Mouse (Mus musculus): ENCODE results near the gene Mgrn1. TPM values are rescaled to one million over a fixed set of nuclear protein-coding genes. Genes with fewer than 3 reads are reported as not detected.

Gene Mgrn1
- polyA plus RNA-seq, 1 experiment from 2014 or later: 67.9 TPM

- WGBS: 75% methylated on average over 3 of the region's 3 CpGs
- no peak overlapping the region for H3K9ac ChIP-seq (replicated peaks; ENCODE audit: low read length)
- H3K36me3 ChIP-seq (replicated peaks; ENCODE audit: control insufficient read depth, insufficient read depth, low read depth, low read length): no peaks in the 10 kb centered on the region; the same call in none of the 2 replicates
- H3K4me2 ChIP-seq (ENCODE audit: low read depth, low read length): no peak overlapping the region
- no peaks in the 10 kb centered on the region for H3K4me1 ChIP-seq (ENCODE audit: control insufficient read depth, insufficient read depth, low read length)
- ATAC-seq (replicated peaks; ENCODE audit: insufficient number of reproducible peaks, low FRiP score, low TSS enrichment, low read depth) (no peak), DNase-seq (ENCODE audit: low spot score) (no peak)
- no peak overlapping the region for H3K27ac ChIP-seq (replicated peaks; ENCODE audit: low read depth, low read length)
- H3K4me3 ChIP-seq (ENCODE audit: low read depth, low read length): no peak overlapping the region
- no peaks in the 10 kb centered on the region for H3K9me3 ChIP-seq (replicated peaks; ENCODE audit: control insufficient read depth, low read length)
- no peaks in the 10 kb centered on the region for H3K27me3 ChIP-seq (ENCODE audit: control insufficient read depth, insufficient read depth, low read length)
Measured at GRCm38 (mm10) chr16:4932429-4932828, 46.4 kb downstream of the Mgrn1 start.

- DNase-seq (ENCODE audit: low spot score) (no peak), ATAC-seq (replicated peaks; ENCODE audit: insufficient number of reproducible peaks, low FRiP score, low TSS enrichment, low read depth) (no peak)
- 98% methylated on average over 31 of the region's 31 CpGs for WGBS
- H3K27ac ChIP-seq (replicated peaks; ENCODE audit: low read depth, low read length): no peak overlapping the region
- no peaks in the 10 kb centered on the region for H3K27me3 ChIP-seq (ENCODE audit: control insufficient read depth, insufficient read depth, low read length)
- no peak overlapping the region for H3K9ac ChIP-seq (replicated peaks; ENCODE audit: low read length)
- H3K4me1 ChIP-seq (ENCODE audit: control insufficient read depth, insufficient read depth, low read length): peaks cover 5% of the 10 kb centered on the region; the same call in 1 of the 2 replicates
- H3K4me3 ChIP-seq (ENCODE audit: low read depth, low read length): no peak overlapping the region
- H3K4me2 ChIP-seq (ENCODE audit: low read depth, low read length): no peak overlapping the region
- no peaks in the 10 kb centered on the region; the same call in 1 of the 2 replicates for H3K36me3 ChIP-seq (replicated peaks; ENCODE audit: control insufficient read depth, insufficient read depth, low read depth, low read length)
- no peaks in the 10 kb centered on the region for H3K9me3 ChIP-seq (replicated peaks; ENCODE audit: control insufficient read depth, low read length)
Measured at GRCm38 (mm10) chr16:4935430-4935829, 49.4 kb downstream of the Mgrn1 start.

GRCm38 (mm10) chr16:4935931-4936703 lies 50.1 kb downstream of the Mgrn1 start:
- no peak for ATAC-seq (replicated peaks; ENCODE audit: insufficient number of reproducible peaks, low FRiP score, low TSS enrichment, low read depth)

GRCm38 (mm10) chr16:4937351-4938190 lies 51.5 kb downstream of the Mgrn1 start:
- Histone ChIP-seq H3K9me3 (replicated peaks; ENCODE audit: control insufficient read depth, low read length) (no peaks in the 10 kb centered on the region), H3K4me3 (ENCODE audit: low read depth, low read length) (no peak overlapping the region), H3K27me3 (ENCODE audit: control insufficient read depth, insufficient read depth, low read length) (no peaks in the 10 kb centered on the region), H3K4me2 (ENCODE audit: low read depth, low read length) (no peak overlapping the region), H3K27ac (replicated peaks; ENCODE audit: low read depth, low read length) (no peak overlapping the region), H3K36me3 (replicated peaks; ENCODE audit: control insufficient read depth, insufficient read depth, low read depth, low read length) (peaks cover 3% of the 10 kb centered on the region), H3K4me1 (ENCODE audit: control insufficient read depth, insufficient read depth, low read length) (peaks cover 5% of the 10 kb centered on the region; the same call in 1 of the 2 replicates), H3K9ac (replicated peaks; ENCODE audit: low read length) (no peak overlapping the region)
- WGBS: 86% methylated on average over 8 of the region's 8 CpGs
- ATAC-seq (replicated peaks; ENCODE audit: insufficient number of reproducible peaks, low FRiP score, low TSS enrichment, low read depth) (no peak), DNase-seq (ENCODE audit: low spot score) (no peak)

More at GRCm38 (mm10) chr16:4935931-4936703, 50.1 kb downstream of the Mgrn1 start:
- no peaks in the 10 kb centered on the region; the same call in 1 of the 2 replicates for H3K36me3 ChIP-seq (replicated peaks; ENCODE audit: control insufficient read depth, insufficient read depth, low read depth, low read length)
- H3K4me2 ChIP-seq (ENCODE audit: low read depth, low read length): no peak overlapping the region
- DNase-seq (ENCODE audit: low spot score): no peak
- peaks cover 5% of the 10 kb centered on the region; the same call in 1 of the 2 replicates for H3K4me1 ChIP-seq (ENCODE audit: control insufficient read depth, insufficient read depth, low read length)
- WGBS: 84% methylated on average over 10 of the region's 10 CpGs
- H3K4me3 ChIP-seq (ENCODE audit: low read depth, low read length): no peak overlapping the region
- no peaks in the 10 kb centered on the region for H3K9me3 ChIP-seq (replicated peaks; ENCODE audit: control insufficient read depth, low read length)
- no peaks in the 10 kb centered on the region for H3K27me3 ChIP-seq (ENCODE audit: control insufficient read depth, insufficient read depth, low read length)
- H3K9ac ChIP-seq (replicated peaks; ENCODE audit: low read length): no peak overlapping the region
- H3K27ac ChIP-seq (replicated peaks; ENCODE audit: low read depth, low read length): no peak overlapping the region

GRCm38 (mm10) chr16:4938461-4938860 lies 52.4 kb downstream of the Mgrn1 start, which contains the start of gene Nudt16l1:
Nudt16l1 (plus strand) TSS chr16:4938761.
- WGBS: 3% methylated on average over 2 of the region's 2 CpGs
- Histone ChIP-seq H3K9me3 (replicated peaks; ENCODE audit: control insufficient read depth, low read length) (no peaks in the 10 kb centered on the region), H3K36me3 (replicated peaks; ENCODE audit: control insufficient read depth, insufficient read depth, low read depth, low read length) (peaks cover 3% of the 10 kb centered on the region), H3K27me3 (ENCODE audit: control insufficient read depth, insufficient read depth, low read length) (no peaks in the 10 kb centered on the region), H3K9ac (replicated peaks; ENCODE audit: low read length) (peak within 1 kb of the TSS; percentile 66), H3K4me3 (ENCODE audit: low read depth, low read length) (peak within 1 kb of the TSS; percentile 68), H3K27ac (replicated peaks; ENCODE audit: low read depth, low read length) (peak within 1 kb of the TSS; percentile 5; the same call in 1 of the 2 replicates), H3K4me1 (ENCODE audit: control insufficient read depth, insufficient read depth, low read length) (peaks cover 5% of the 10 kb centered on the region; the same call in 1 of the 2 replicates), H3K4me2 (ENCODE audit: low read depth, low read length) (peak within 1 kb of the TSS; percentile 57)
- ATAC-seq (replicated peaks; ENCODE audit: insufficient number of reproducible peaks, low FRiP score, low TSS enrichment, low read depth) (no peak), DNase-seq (ENCODE audit: low spot score) (no peak)

- H3K4me1 ChIP-seq (ENCODE audit: control insufficient read depth, insufficient read depth, low read length): peaks cover 5% of the 10 kb centered on the region; the same call in 1 of the 2 replicates
- ATAC-seq (replicated peaks; ENCODE audit: insufficient number of reproducible peaks, low FRiP score, low TSS enrichment, low read depth) (peak; percentile 92), DNase-seq (ENCODE audit: low spot score) (peak; percentile 96)
- H3K9ac ChIP-seq (replicated peaks; ENCODE audit: low read length): peak overlapping the region; percentile 66
- peak overlapping the region; percentile 57 for H3K4me2 ChIP-seq (ENCODE audit: low read depth, low read length)
- peaks cover 4% of the 10 kb centered on the region for H3K36me3 ChIP-seq (replicated peaks; ENCODE audit: control insufficient read depth, insufficient read depth, low read depth, low read length)
- no peaks in the 10 kb centered on the region for H3K9me3 ChIP-seq (replicated peaks; ENCODE audit: control insufficient read depth, low read length)
- peak overlapping the region; percentile 68 for H3K4me3 ChIP-seq (ENCODE audit: low read depth, low read length)
- peak overlapping the region; percentile 5; the same call in 1 of the 2 replicates for H3K27ac ChIP-seq (replicated peaks; ENCODE audit: low read depth, low read length)
- 0% methylated on average over 28 of the region's 28 CpGs for WGBS
- no peaks in the 10 kb centered on the region for H3K27me3 ChIP-seq (ENCODE audit: control insufficient read depth, insufficient read depth, low read length)
Measured at GRCm38 (mm10) chr16:4938989-4939388, 52.9 kb downstream of the Mgrn1 start.

- H3K27me3 ChIP-seq (ENCODE audit: control insufficient read depth, insufficient read depth, low read length): no peaks in the 10 kb centered on the region
- peak overlapping the region; percentile 68 for H3K4me3 ChIP-seq (ENCODE audit: low read depth, low read length)
- H3K9me3 ChIP-seq (replicated peaks; ENCODE audit: control insufficient read depth, low read length): no peaks in the 10 kb centered on the region
- H3K4me1 ChIP-seq (ENCODE audit: control insufficient read depth, insufficient read depth, low read length): peaks cover 5% of the 10 kb centered on the region; the same call in 1 of the 2 replicates
- H3K36me3 ChIP-seq (replicated peaks; ENCODE audit: control insufficient read depth, insufficient read depth, low read depth, low read length): peaks cover 5% of the 10 kb centered on the region
- WGBS: 3% methylated on average over 16 of the region's 16 CpGs
- DNase-seq (ENCODE audit: low spot score) (peak; percentile 32), ATAC-seq (replicated peaks; ENCODE audit: insufficient number of reproducible peaks, low FRiP score, low TSS enrichment, low read depth) (peak; percentile 41)
- peak overlapping the region; percentile 5; the same call in 1 of the 2 replicates for H3K27ac ChIP-seq (replicated peaks; ENCODE audit: low read depth, low read length)
- peak overlapping the region; percentile 57 for H3K4me2 ChIP-seq (ENCODE audit: low read depth, low read length)
- peak overlapping the region; percentile 66 for H3K9ac ChIP-seq (replicated peaks; ENCODE audit: low read length)
Measured at GRCm38 (mm10) chr16:4939412-4939811, 53.4 kb downstream of the Mgrn1 start.

All from embryonic facial prominence, embryonic 11.5 days (tissue).